Mouse (Mus musculus) erythroblast, embryonic 14.5 days (primary cell): ENCODE results near the gene Fstl4.

Source experiments
- GATA1 ChIP-seq: IDR thresholded peaks from 2 replicates; pipeline ENCODE4 v1.6.1; 2012; ENCODE audit warnings: low read length, inconsistent platforms, mixed read lengths
- TAL1 ChIP-seq: IDR thresholded peaks from 3 replicates; pipeline ENCODE4 v1.6.1; 2012; ENCODE audit warnings: low read length, inconsistent platforms, mixed read lengths

DNA sequence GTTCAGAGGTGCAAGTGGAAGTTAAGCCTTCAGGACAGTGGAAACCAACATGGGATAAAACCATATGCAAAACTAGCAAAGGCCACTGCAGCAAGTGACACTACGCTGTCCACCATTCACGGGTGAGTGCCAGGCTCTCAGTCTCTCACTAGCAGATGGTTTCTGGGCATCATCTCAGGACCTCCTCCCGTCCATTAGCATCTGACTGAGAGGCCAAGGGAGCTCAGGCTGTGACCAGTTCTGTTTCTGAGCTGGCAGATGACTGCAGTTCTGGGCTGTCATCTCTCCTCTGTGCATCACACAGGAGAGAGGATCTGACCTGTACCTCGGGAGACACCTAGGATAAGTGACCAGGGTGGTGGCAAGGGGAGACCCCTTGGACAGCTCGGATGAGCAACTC, 249.5 kb downstream of the Fstl4 start:
- no peak for TF ChIP-seq TAL1
- no peak for TF ChIP-seq GATA1
